Mouse (Mus musculus): ENCODE data around the gene Gm20388.

GRCm38 (mm10) chr8:121358609-121359008 is 1448.0 kb downstream of the Gm20388 start:
- no peak for TF ChIP-seq CTCF (IDR thresholded peaks at IDR 0.05; ENCODE audit: control insufficient read depth, insufficient read depth, low read length)
- TF ChIP-seq POLR2A (IDR thresholded peaks at IDR 0.05; ENCODE audit: borderline replicate concordance, control insufficient read depth, low read depth, low read length), result no peak

All from bone marrow, adult 2 months (tissue).